Mouse (Mus musculus): ENCODE data around the gene Gm20388.

- no peak for TF ChIP-seq CTCF (IDR thresholded peaks at IDR 0.05; ENCODE audit: low read depth)
- TF ChIP-seq EP300 (optimal IDR thresholded peaks at IDR 0.05): no peak
Measured at GRCm38 (mm10) chr8:120685097-120685496, 774.5 kb downstream of the Gm20388 start.
